Comparison of ENCODE assay signal across 10 mouse cellular contexts in the genomic region with DNA sequence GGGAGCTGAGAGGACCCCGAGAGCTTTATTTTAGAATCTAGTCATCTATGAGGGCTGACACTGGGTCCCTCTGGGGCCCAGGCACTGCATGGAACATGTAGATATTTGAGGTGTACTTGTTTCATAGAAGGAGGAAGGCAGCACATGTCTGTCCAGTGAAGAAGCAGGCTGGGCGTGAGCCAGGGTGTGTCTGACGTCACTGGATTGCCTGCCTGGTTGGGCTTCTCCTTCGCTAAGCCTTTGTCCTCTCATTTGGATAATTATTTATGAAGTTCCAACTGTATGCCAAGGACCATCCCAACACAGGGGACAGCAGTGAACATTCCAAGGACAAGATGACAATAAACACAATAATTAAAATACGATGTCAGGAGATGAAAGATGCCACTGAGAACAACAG.
DNase-seq lines count a peak whose midpoint lies in the region.
"Had no signal": no experiment of that assay in that cellular context is flagged by ENCODE, and none has a peak within 500 bp of the region (broad histone marks: within the 10 kb centered on the region; RNA-seq: fewer than 3 reads in every experiment).

No protein-coding gene starts in this region.

- peak; percentile 78 for DNase-seq in heart, postnatal 4 days
- no peak for DNase-seq in heart, adult 9 months (ENCODE audit: low spot score in 2 of 2)
- peak; percentile 59 to 73 for DNase-seq in urinary bladder, postnatal 4 days (ENCODE audit: low spot score in 2 of 2)
- no peak for DNase-seq in urinary bladder, postnatal 10 days (ENCODE audit: low spot score)
- DNase-seq in kidney, adult 9 months: peak; percentile 77
- DNase-seq in lung, postnatal 4 days: peak; percentile 71 to 85
- no peak for DNase-seq in yolk sac, embryonic 10.5 days (ENCODE audit: low spot score)
- DNase-seq in thymus, postnatal 14 days: no peak
- DNase-seq: cerebellum, postnatal 36 days; forebrain, postnatal 0 days had no signal

Comparison
In these comparisons a context has a peak if more than half of its experiments do, and no peak if none do; other contexts are left out.
1. DNase-seq: peak in heart, postnatal 4 days (single experiment), urinary bladder, postnatal 4 days (2 of 2), kidney, adult 9 months (single experiment) and lung, postnatal 4 days (2 of 2); none in heart, adult 9 months (0 of 2), urinary bladder, postnatal 10 days (single experiment), yolk sac, embryonic 10.5 days (single experiment) and thymus, postnatal 14 days (single experiment).